Mouse (Mus musculus): ENCODE data around the gene Sh2d1b1. TPM values are rescaled to one million over a fixed set of nuclear protein-coding genes. Genes with fewer than 3 reads are reported as not detected.

The Sh2d1b1 gene
- polyA plus RNA-seq, 1 experiment = 0.05 TPM

DNA sequence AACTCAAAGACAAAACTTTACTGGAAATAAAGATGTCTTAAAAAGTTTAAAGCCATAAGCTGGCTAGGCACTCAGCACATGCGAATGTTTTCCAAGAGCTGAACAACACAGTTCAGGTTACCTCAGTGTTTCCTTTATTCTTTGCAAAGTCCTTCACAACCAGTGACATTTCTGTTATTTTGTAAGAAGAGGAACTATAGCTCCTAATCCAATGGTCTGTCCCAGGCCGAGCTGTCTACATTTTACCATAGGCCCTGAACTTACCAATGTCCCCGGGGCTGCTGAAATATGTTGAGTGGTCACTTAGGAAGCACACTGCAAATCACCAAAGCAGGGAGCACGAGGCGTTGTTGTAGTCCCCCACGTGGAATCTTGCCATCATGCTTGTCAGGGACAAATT, 6.8 kb upstream of the Sh2d1b1 start:
- Histone ChIP-seq H3ac (ENCODE audit: control insufficient read depth, insufficient read length) (no peak overlapping the region), H3K27me3 (ENCODE audit: control insufficient read depth, insufficient read depth, insufficient read length) (no peaks in the 10 kb centered on the region), H3K4me3 (no peak overlapping the region), H3K79me2 (ENCODE audit: control insufficient read depth, insufficient read depth) (no peaks in the 10 kb centered on the region), H3K36me3 (ENCODE audit: control insufficient read depth, insufficient read depth) (no peaks in the 10 kb centered on the region), H3K4me2 (ENCODE audit: low read depth) (no peak overlapping the region)
- TF ChIP-seq POLR2A (IDR thresholded peaks at IDR 0.05; ENCODE audit: insufficient read length, low read depth) = no peak

DNA sequence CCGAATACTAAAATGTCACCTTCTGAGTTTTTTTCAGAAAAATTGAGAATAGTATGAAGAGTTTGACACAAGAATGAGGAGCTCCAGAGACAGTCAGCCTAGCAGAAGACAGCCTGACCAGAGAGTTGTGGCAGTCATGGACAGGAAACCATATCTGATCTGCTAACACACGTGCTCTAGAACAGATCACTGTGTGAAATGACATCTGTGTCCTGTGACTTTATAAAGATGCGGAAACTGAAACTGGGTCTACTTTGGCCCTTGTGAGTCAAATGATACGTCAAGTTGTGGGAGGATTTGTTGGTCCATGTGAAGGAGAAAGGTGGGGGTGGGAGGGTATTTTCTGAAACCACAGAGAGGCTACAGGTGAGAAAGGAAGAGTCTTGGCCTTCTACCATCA, 6.4 kb upstream of the Sh2d1b1 start:
- TF ChIP-seq TCF12 (IDR thresholded peaks at IDR 0.05; ENCODE audit: insufficient read depth, poor library complexity, severe bottlenecking) = no peak
- no peak for TF ChIP-seq E2F4 (IDR thresholded peaks at IDR 0.05; ENCODE audit: insufficient read depth)
- no peak for TF ChIP-seq USF1 (IDR thresholded peaks at IDR 0.05; ENCODE audit: low read depth)
- TF ChIP-seq SRF (IDR thresholded peaks at IDR 0.05; ENCODE audit: control insufficient read depth, insufficient read length, low read depth) = no peak
- Histone ChIP-seq H3K4me3 (no peak overlapping the region), H3K79me2 (ENCODE audit: control insufficient read depth, insufficient read depth) (no peaks in the 10 kb centered on the region), H3K27me3 (ENCODE audit: control insufficient read depth, insufficient read depth, insufficient read length) (no peaks in the 10 kb centered on the region), H3K36me3 (ENCODE audit: control insufficient read depth, insufficient read depth) (no peaks in the 10 kb centered on the region), H3ac (ENCODE audit: control insufficient read depth, insufficient read length) (no peak overlapping the region), H3K4me2 (ENCODE audit: low read depth) (no peak overlapping the region)

DNA sequence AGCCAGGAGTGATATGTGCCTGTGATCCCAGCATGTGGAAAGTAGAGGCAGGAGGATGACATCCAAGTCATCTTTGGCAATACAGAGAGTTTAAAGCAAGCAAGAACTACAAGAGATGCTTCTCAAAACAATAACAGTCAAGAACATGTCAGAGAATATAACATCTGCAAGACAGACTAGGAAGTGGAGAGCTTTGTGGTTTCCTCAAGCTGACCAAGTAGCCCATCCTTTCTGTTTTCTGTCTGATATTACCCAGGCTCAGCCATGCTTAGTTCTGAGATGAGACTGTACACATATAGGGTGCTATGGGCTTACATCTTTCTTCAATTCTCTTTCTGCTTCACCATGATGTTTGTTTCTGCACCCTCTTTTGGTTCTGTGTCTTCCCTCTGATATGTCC, 3.9 kb upstream of the Sh2d1b1 start:
- TF ChIP-seq E2F4 (IDR thresholded peaks at IDR 0.05; ENCODE audit: insufficient read depth) = no peak
- TF ChIP-seq USF1 (IDR thresholded peaks at IDR 0.05; ENCODE audit: low read depth) = no peak
- no peak for TF ChIP-seq SRF (IDR thresholded peaks at IDR 0.05; ENCODE audit: control insufficient read depth, insufficient read length, low read depth)
- TF ChIP-seq REST (IDR thresholded peaks at IDR 0.05; ENCODE audit: insufficient read depth, insufficient read length) = no peak
- no peak for TF ChIP-seq MYOD1 (IDR thresholded peaks at IDR 0.05; ENCODE audit: control insufficient read depth in 1 of 3, insufficient read length in 2 of 3, low read depth in 2 of 3)
- no peak for TF ChIP-seq TCF3 (IDR thresholded peaks at IDR 0.05; ENCODE audit: insufficient read length, low read depth)
- TF ChIP-seq MAX (IDR thresholded peaks at IDR 0.05; ENCODE audit: low read depth) = no peak
- TF ChIP-seq CEBPB (IDR thresholded peaks at IDR 0.05; ENCODE audit: insufficient read depth, poor library complexity, severe bottlenecking) = no peak
- no peak for TF ChIP-seq MYOG (IDR thresholded peaks at IDR 0.05; ENCODE audit: control insufficient read depth in 1 of 3, insufficient read depth in 1 of 3, insufficient read length in 2 of 3, low read depth in 2 of 3)
- no peak for TF ChIP-seq TCF12 (IDR thresholded peaks at IDR 0.05; ENCODE audit: insufficient read depth, poor library complexity, severe bottlenecking)
- TF ChIP-seq POLR2AphosphoS2 (IDR thresholded peaks at IDR 0.05; ENCODE audit: insufficient read length, low read depth) = no peak
- no peak for TF ChIP-seq POLR2A (IDR thresholded peaks at IDR 0.05; ENCODE audit: insufficient read length, low read depth)
- H3K79me2 ChIP-seq (ENCODE audit: control insufficient read depth, insufficient read depth) = no peaks in the 10 kb centered on the region
- no peaks in the 10 kb centered on the region for H3K27me3 ChIP-seq (ENCODE audit: control insufficient read depth, insufficient read depth, insufficient read length)
- H3K4me3 ChIP-seq = no peak overlapping the region
- H3K36me3 ChIP-seq (ENCODE audit: control insufficient read depth, insufficient read depth) = no peaks in the 10 kb centered on the region
- H3K4me2 ChIP-seq (ENCODE audit: low read depth) = no peak overlapping the region
- H3ac ChIP-seq (ENCODE audit: control insufficient read depth, insufficient read length) = no peak overlapping the region

DNA sequence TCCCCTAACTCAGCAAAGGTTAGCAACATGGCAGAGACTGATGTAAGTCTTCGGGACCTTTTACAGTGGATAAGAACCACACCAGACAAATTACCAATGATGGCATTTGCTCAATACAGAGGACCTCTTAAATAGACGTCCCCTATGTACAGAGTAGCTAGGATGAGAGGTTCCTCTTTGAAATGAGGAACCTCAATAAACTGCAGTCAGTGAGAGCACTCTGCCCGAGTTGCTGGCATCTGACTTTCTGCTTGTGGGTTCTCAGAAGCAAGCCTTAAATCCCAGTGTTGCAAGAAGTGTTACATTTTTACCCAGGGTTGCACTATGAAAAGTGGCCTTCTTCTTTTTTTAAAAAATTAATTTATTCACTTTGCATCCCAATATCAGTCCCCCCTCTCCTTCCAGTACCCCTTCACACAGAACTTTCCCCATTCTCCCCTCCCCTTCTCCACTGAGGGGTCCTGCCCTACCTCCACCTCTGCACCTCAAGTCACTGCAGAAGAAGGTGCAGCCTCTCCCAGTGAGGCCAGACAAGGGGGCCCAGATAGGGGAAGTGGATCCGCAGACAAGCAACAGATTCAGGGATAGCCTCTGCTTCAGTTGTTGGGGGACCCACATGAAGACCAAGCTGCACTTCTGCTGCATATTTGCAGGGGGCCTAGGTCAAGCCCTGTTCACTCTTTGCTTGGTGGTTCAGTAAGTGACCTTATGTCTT, 5.5 kb downstream of the Sh2d1b1 start:
- Histone ChIP-seq H3K4me2 (ENCODE audit: low read depth) (no peak overlapping the region), H3K36me3 (ENCODE audit: control insufficient read depth, insufficient read depth) (no peaks in the 10 kb centered on the region), H3K79me2 (ENCODE audit: control insufficient read depth, insufficient read depth) (no peaks in the 10 kb centered on the region), H3ac (ENCODE audit: control insufficient read depth, insufficient read length) (no peak overlapping the region), H3K4me3 (no peak overlapping the region), H3K27me3 (ENCODE audit: control insufficient read depth, insufficient read depth, insufficient read length) (no peaks in the 10 kb centered on the region)
- TF ChIP-seq CEBPB (IDR thresholded peaks at IDR 0.05; ENCODE audit: insufficient read depth, poor library complexity, severe bottlenecking) = no peak

DNA sequence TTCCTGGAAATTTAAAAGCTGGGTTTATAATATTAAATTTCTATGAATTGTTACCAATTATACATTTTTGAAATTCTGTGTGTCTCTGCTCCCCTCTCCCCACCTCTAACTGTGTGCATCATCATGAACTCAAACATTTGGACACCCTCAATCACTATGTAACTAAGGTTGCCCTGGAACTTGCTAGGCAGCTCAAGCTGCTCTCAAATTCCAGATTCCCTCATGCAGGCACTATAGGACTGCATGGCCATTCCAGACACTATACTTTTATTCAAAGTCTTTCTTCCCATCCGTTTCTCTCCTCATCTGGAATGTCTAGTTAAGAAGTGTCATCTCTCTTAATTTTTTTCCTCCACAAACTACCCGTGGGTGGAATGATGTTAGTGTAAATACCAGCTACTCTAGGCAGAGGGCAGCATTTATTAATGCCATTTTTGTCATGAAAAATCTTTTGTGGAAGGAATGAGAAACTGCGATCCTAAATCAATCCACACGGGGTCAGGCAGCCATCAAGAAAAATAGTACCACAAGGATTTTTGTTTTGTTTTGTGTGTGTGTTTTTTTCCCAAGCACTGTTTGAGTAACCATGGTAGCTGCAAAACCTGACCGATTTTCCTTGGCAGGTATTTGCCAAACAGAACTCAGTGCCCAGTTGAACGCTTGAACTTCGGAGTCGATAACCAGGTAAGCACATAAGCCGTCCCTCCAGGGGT, 15.3 kb downstream of the Sh2d1b1 start:
- no peak for TF ChIP-seq TCF12 (IDR thresholded peaks at IDR 0.05; ENCODE audit: insufficient read depth, poor library complexity, severe bottlenecking)
- no peak overlapping the region for H3K4me3 ChIP-seq
- no peaks in the 10 kb centered on the region for H3K27me3 ChIP-seq (ENCODE audit: control insufficient read depth, insufficient read depth, insufficient read length)
- H3ac ChIP-seq (ENCODE audit: control insufficient read depth, insufficient read length) = no peak overlapping the region
- no peaks in the 10 kb centered on the region for H3K36me3 ChIP-seq (ENCODE audit: control insufficient read depth, insufficient read depth)
- no peaks in the 10 kb centered on the region for H3K79me2 ChIP-seq (ENCODE audit: control insufficient read depth, insufficient read depth)
- no peak overlapping the region for H3K4me2 ChIP-seq (ENCODE audit: low read depth)

DNA sequence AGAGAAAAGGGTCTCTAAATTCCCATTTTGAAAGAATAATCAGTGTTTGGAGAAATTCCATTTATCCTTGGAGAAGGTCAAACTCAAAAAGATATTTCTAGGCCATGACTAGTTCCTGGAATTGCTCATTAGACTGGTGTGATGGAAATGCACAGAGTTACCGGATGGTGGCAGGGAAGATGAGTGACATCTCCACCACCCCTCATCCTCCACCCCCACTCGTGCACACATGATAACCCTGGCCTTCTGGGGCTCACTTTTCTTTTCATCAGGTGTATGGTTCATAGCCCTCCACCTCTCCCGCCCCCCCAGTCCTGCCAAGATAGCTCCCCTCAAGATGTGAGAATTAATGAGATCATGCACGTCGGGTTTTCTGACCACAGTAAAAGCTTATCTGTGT, 16.1 kb downstream of the Sh2d1b1 start:
- Histone ChIP-seq H3K36me3 (ENCODE audit: control insufficient read depth, insufficient read depth) (no peaks in the 10 kb centered on the region), H3ac (ENCODE audit: control insufficient read depth, insufficient read length) (no peak overlapping the region), H3K79me2 (ENCODE audit: control insufficient read depth, insufficient read depth) (no peaks in the 10 kb centered on the region), H3K4me2 (ENCODE audit: low read depth) (no peak overlapping the region), H3K27me3 (ENCODE audit: control insufficient read depth, insufficient read depth, insufficient read length) (no peaks in the 10 kb centered on the region), H3K4me3 (no peak overlapping the region)
- TF ChIP-seq TCF12 (IDR thresholded peaks at IDR 0.05; ENCODE audit: insufficient read depth, poor library complexity, severe bottlenecking) = no peak
- TF ChIP-seq USF1 (IDR thresholded peaks at IDR 0.05; ENCODE audit: low read depth) = no peak
- TF ChIP-seq CEBPB (IDR thresholded peaks at IDR 0.05; ENCODE audit: insufficient read depth, poor library complexity, severe bottlenecking) = no peak
- no peak for TF ChIP-seq POLR2AphosphoS2 (IDR thresholded peaks at IDR 0.05; ENCODE audit: insufficient read length, low read depth)
- TF ChIP-seq POLR2A (IDR thresholded peaks at IDR 0.05; ENCODE audit: insufficient read length, low read depth) = no peak
- no peak for TF ChIP-seq MYOD1 (IDR thresholded peaks at IDR 0.05; ENCODE audit: control insufficient read depth in 1 of 3, insufficient read length in 2 of 3, low read depth in 2 of 3)
- no peak for TF ChIP-seq REST (IDR thresholded peaks at IDR 0.05; ENCODE audit: insufficient read depth, insufficient read length)
- TF ChIP-seq MAX (IDR thresholded peaks at IDR 0.05; ENCODE audit: low read depth) = no peak
- no peak for TF ChIP-seq SRF (IDR thresholded peaks at IDR 0.05; ENCODE audit: control insufficient read depth, insufficient read length, low read depth)
- no peak for TF ChIP-seq TCF3 (IDR thresholded peaks at IDR 0.05; ENCODE audit: insufficient read length, low read depth)
- TF ChIP-seq E2F4 (IDR thresholded peaks at IDR 0.05; ENCODE audit: insufficient read depth) = no peak
- TF ChIP-seq MYOG (IDR thresholded peaks at IDR 0.05; ENCODE audit: control insufficient read depth in 1 of 3, insufficient read depth in 1 of 3, insufficient read length in 2 of 3, low read depth in 2 of 3) = no peak
